Mouse (Mus musculus): ENCODE data around the gene Fndc3b. TPM values are rescaled to one million over a fixed set of nuclear protein-coding genes. Genes with fewer than 3 reads are reported as not detected.
A peak's percentile ranks its signal among the peaks of the same experiment; 100 is the strongest.
"Not testable (repeated sequence)": the region's sequence is repeated elsewhere in the genome, so short reads cannot be mapped to it uniquely, and the experiment has no call there.

Gene Fndc3b
- polyA plus RNA-seq, 1 experiment from 2014 or later: 4.0 TPM

- DNase-seq (ENCODE audit: low spot score): no peak
These were observed 280.4 kb downstream of the Fndc3b start for GRCm38 (mm10) chr3:27430621-27431263.

DNA sequence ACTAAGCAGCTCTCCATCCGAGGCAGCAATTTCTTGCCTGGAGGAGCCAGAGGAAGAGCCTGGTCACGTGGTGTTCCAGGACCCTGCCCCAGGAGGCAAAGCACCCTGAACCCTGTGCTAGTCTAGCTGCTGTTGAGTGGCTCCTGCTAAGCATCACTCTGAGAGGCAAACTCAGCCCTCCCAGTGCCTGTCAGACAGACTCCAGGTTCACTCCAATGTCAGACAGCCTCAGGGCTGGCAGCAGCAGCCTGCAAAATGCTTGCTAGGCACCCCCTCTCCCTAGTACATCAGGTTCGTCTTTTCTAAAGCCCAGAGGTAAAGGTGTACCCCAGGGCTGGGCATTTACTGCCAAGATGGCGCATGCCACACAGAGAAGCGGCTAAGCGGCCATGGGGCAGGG lies 283.7 kb downstream of the Fndc3b start:
- DNase-seq (ENCODE audit: low spot score): no peak

DNA sequence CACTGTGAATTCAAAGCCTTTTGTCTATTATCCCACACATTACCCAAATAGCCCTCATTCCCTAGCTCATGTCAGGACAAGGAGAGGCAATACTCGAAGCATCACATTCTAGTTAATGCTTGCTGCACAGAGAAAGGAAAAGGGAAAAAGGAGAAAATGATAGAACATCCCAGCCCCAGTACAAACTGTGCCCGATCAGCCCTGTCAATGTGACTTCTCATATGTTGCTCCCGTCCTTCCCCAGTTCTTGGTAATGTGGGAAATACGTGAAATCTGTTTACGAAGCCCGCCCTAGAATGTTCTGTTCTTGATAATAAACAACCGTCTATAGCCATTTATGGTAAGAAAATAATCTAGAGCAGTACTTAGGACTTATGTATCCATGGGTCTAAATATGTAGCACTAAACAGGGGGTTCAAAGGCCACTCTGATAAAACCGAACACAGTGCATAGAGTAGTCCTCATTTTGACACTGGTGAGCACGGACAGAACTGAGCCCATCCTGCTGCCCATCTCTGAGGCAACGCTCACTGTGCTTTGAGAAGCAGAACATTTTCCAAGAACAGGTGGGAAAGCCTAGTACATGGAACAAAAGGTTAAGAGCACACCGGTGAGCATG lies 286.9 kb downstream of the Fndc3b start:
- DNase-seq (ENCODE audit: low spot score): no peak

GRCm38 (mm10) chr3:27422521-27422920 lies 288.6 kb downstream of the Fndc3b start:
- DNase-seq (ENCODE audit: low spot score): no peak

- DNase-seq (ENCODE audit: low spot score): no peak
These were observed 289.1 kb downstream of the Fndc3b start for GRCm38 (mm10) chr3:27421980-27422379.

DNA sequence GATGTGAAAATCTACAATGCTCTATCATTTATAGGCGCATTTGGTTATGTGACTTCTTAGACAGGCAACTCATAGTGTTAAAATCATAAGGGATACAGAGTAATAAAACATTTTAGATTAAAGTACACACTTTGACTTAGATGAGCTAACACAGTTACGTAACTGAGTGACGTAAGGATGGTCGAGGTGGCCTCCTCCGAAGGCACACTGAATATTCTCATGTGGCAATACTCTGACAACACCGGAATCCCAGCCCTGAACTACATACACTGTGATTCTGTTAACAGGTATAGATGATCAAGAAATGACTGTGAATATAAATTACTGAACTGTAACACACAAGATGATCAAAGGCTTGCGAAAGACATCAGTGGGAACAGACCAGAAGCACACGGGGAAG lies 292.5 kb downstream of the Fndc3b start:
- DNase-seq (ENCODE audit: low spot score): no peak

DNA sequence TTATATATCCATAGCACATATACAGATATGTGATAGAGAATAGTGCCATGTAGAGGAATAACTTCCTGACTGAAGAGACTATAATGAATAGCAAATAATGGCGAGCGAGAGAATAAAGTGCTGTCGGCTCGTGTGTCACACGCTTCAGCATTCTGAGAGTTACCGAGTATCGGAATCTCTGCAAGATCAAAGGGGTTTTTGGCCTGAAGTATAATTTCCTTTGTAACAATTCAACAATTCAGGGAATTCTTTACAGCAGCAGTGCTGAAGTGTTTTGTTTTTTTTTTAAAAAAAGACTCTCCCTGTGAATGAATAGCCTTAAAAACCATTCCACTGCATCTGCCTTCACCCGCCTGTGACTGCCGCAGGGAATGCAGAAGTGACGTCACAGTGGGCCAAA lies 294.3 kb downstream of the Fndc3b start:
- DNase-seq (ENCODE audit: low spot score): no peak

DNA sequence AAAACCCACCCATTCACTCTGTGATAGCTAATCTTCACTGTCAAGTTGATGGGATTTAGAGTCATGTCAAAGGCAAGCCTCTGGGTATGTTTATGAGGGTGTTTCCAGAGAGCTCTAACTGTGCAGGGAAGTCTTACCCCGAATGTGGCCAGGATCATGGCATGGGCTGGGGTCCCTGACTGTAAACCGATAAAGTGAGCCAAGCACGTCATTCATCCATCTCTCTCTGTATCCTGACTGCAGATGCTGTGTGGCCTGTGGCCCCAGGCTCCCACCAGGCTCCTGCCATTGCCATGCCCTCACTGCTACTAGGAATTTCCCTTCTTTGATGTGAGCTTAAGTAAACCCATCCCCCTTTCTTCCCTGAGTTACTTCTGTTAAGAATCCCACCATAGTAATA lies 297.5 kb downstream of the Fndc3b start:
- DNase-seq (ENCODE audit: low spot score): no peak

DNA sequence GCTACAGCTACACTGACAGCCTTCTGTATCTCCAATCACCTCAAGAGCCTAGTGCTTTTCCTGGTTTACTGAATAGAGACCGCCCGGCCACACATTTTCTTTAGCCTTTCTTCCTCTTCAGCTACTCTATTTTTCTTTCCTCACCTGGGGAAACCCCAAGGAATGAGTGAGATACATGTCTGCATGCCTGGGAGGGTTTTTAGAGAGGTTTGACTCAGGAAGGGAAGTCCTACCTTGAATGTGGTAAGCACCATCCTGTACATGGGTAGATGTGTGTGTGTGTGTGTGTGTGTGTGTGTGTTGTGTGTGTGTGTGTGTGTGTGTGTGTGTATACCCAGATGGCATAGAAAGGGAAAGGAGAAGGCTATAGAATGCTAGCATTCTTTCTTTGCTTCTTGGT lies 299.8 kb downstream of the Fndc3b start:
- DNase-seq (ENCODE audit: low spot score): no peak

GRCm38 (mm10) chr3:27408564-27408963 lies 302.5 kb downstream of the Fndc3b start:
- DNase-seq (ENCODE audit: low spot score): no peak

- DNase-seq (ENCODE audit: low spot score): no peak
These were observed 304.7 kb downstream of the Fndc3b start for GRCm38 (mm10) chr3:27406440-27406839.

- DNase-seq (ENCODE audit: low spot score): not testable (repeated sequence)
These were observed 310.1 kb downstream of the Fndc3b start for GRCm38 (mm10) chr3:27400996-27401395.

- no peak for DNase-seq (ENCODE audit: low spot score)
These were observed 321.2 kb downstream of the Fndc3b start for GRCm38 (mm10) chr3:27389923-27390322.

DNA sequence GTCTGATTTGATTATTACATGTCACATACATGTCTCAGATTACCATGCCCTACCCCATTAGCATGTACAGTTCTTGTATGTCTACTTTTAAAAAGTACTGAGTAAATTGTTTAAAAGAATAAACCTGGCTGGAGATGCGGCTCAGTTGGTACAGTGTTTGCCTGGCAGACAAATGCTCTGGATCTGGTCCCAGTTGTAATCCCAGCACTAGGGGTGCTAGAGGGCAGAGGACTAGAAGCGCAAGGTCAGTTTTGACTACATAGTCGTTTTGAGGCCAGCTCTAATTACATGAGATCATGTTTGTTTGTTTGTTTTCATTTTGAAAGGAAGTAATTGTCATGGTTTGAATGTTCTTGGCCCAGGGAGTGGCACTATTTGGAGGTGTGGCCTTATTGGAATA lies 326.3 kb downstream of the Fndc3b start:
- no peak for DNase-seq (ENCODE audit: low spot score)

DNA sequence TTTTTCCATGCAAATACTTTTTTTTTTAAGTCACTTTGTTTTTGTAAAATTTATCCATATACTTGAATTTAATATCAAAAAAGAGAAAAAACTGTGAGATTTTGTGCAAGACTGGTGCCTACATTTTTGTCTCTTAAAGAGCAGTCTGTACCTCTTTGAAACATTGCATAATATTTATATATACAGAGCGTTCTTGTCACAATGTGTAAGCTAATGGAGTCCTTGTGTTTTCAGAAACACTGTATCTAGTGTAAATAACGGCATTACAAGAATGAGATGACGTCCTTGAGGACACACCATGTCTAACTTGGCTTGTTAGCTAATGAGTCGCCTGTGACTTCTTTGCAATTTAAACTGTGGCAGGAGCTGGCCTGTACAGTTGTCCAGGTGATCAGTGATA lies 333.2 kb downstream of the Fndc3b start:
- no peak for DNase-seq (ENCODE audit: low spot score)

DNA sequence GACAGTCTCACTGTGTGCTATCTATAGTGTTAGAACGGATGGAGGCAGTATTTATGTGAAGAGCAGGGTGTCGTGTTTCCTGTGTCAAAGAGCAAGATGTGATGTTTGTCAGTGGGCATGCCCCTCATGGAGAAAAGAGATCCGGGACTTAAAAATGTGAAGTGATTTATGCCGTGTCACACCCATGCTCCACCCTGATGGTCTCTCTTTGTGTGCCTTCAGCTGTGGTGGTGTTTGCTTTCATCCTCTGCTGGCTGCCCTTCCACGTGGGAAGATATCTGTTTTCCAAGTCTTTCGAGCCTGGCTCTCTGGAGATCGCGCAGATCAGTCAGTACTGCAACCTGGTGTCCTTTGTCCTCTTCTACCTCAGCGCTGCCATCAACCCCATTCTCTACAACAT lies 336.7 kb downstream of the Fndc3b start:
- DNase-seq (ENCODE audit: low spot score): no peak

DNA sequence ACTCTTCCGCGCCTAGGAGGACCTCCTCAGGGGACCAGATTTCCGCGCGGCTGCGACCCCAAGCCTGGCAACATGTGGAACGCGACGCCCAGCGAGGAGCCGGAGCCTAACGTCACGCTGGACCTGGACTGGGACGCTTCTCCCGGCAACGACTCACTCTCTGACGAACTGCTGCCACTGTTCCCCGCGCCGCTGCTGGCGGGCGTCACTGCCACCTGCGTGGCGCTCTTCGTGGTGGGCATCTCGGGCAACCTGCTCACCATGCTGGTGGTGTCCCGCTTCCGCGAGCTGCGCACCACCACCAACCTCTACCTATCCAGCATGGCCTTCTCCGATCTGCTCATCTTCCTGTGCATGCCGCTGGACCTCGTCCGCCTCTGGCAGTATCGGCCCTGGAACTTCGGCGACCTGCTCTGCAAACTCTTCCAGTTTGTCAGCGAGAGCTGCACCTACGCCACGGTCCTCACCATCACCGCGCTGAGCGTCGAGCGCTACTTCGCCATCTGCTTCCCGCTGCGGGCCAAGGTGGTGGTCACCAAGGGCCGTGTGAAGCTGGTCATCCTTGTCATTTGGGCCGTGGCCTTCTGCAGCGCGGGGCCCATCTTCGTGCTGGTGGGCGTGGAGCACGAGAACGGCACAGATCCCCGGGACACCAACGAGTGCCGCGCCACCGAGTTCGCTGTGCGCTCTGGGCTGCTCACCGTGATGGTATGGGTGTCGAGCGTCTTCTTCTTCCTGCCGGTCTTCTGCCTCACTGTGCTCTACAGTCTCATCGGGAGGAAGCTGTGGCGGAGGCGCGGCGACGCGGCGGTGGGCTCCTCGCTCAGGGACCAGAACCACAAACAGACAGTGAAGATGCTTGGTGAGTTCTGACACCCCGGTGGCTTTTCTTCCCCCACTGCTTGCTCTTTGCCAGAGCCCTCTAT lies 339.1 kb downstream of the Fndc3b start:
- no peak for DNase-seq (ENCODE audit: low spot score)

DNA sequence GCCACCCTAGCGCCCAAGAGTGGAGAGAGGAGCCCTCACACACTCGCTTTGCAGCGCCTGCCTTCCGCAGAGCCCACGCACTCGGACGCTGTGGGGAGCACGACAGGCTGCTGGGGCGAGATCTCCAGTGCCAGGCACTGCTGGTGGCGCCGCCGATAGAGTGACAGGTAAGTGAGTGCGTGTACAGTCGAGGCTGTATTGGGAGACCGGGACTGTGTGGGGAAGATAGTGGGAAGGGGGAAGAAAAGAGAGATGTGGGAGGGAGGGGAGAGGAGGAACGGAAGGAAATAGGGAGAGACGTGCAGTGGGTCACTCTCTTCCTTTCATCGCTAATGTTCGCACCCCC lies 339.9 kb downstream of the Fndc3b start, which contains the start of gene Ghsr:
Ghsr (plus strand) TSS at position 76 of the 346 bp plus-strand sequence.
- no peak for DNase-seq (ENCODE audit: low spot score)

DNA sequence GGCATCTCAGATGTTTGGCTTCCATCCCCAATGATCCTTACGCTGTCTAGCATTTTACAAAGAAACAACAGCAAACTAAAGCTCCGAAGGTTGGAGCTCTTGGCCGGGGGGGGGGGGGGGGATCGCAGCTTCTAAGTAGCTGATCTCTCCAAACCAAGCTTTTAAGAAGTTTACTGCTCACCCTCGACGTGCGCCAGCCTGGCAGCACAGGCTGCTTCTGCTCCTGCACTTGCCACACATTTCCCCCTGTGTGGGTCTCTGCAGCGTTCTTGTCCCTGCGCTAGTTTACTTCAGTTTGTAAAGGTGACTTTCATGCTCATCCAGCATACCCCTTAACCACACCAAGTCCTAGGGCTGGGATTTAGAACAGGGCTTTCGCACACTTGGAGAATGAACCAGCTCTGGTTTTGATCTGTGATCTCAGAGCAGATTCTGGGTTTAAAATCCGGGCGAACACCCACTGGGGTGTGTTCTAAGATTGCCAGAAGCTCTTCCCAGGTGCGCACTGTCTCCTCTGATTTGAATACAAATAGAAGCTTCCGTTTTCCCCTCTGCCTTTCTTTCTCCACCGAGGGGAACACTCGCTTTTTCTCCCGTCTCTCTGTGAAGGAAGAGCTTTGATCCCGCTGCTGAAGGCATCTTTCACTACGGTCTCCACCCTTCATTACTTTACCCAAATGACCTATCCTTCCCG lies 340.4 kb downstream of the Fndc3b start:
- DNase-seq (ENCODE audit: low spot score): no peak

DNA sequence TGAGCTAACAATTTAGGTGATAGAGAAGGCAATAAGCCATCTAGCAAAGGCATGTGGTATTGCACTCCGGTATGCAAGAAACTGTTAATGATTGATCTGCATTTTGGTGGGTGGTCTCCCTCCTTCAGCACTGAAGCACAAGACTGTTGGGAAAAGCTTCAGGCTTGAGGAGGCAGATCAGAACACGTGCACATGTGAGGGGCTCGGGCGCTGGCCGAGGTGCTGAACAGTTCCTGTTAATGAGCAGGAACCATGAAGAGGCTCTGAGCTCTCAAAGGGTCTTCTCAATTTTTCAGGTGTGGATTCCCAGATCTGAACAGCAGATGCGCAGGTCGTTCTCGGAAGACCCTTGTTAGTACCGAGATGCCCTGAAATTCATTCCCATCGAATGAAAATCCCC lies 341.0 kb downstream of the Fndc3b start:
- DNase-seq (ENCODE audit: low spot score): peak; percentile 52

Measured in thymus, postnatal 0 days (tissue).